Mouse (Mus musculus) layer of hippocampus, adult 9-11 months (tissue): ENCODE results near the gene Tbata.

Source experiments
- DNase-seq: peaks from one replicate; pipeline ENCODE4 v3.0.0; 2022

Gene Tbata

DNA sequence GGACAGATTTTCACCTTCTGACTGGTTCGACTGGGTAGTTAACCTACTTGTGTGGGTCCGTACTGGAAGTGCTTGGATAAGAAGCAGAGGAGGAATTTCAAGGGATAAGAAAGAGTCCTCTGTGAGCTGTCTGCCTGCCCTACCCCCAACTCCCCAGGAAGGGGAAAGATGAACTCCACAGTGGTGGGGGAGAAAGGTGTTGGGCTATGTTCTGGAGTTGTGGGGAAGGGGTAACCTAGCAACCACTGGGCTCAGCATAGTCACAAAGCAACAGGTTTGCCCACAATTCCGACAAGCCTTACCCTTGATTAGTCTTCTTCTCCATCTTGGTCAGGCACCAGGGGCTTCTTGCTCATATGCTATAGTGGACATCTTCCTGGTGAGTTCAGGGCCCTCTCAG lies at the start of gene Tbata:
Tbata (plus strand) TSS at position 301 of the 400 bp plus-strand sequence.
- DNase-seq, result no peak

GRCm38 (mm10) chr10:61123276-61123913 lies 48.4 kb upstream of the Tbata start:
- DNase-seq, result no peak

- no peak for DNase-seq
Observed at GRCm38 (mm10) chr10:61124462-61124861, 47.3 kb upstream of the Tbata start.

- no peak for DNase-seq
Observed at GRCm38 (mm10) chr10:61128701-61129365, 42.9 kb upstream of the Tbata start.

GRCm38 (mm10) chr10:61130959-61131358 lies 40.8 kb upstream of the Tbata start:
- DNase-seq, result no peak

DNA sequence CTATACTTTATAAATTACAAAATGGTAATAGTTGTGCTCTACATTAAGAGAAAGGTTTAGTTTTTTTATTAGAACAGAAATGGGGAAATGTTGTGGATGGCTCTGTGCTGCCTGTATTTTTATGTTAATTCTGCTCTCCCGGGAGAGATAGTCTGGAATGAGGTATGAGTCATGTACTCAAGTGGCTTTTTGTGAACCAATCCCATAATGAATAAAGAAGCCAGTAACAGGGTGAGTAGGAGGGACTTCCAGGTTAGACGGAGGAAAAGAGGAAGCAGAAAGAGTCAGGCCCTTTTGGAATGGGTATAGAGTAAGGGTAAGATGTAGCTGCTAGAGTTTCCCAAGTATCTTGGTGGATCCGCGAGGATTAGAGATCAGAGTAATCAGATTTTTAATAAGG lies 37.7 kb upstream of the Tbata start:
- no peak for DNase-seq

DNA sequence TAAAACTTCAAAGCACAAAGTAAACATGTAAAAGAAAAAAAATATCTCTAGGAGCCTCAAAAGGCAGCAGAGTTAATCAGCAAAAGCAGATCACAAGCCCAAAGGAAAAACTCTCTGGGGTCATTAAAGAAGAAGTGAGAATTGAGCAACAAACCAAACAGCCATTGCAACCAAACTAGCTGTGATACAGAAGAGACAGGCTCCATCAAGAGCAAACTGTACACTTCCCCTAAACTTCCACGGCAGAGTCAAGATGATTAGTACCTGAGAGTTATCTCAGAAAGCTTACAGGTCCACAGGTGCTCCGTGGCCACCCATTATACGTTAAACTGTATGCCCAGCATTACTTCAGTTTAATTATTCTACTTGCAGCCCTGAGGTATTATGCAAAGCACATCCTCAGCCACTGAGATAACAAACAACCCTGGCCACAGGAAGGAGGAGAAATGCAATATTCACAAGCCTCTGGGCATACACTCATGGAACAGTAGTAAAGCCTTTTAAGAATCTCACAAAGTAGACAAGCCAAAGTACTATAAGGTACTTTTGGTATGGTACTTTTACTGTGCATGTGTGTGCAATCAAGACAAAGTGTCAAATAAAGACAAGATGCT lies 36.4 kb upstream of the Tbata start:
- DNase-seq, result no peak

DNA sequence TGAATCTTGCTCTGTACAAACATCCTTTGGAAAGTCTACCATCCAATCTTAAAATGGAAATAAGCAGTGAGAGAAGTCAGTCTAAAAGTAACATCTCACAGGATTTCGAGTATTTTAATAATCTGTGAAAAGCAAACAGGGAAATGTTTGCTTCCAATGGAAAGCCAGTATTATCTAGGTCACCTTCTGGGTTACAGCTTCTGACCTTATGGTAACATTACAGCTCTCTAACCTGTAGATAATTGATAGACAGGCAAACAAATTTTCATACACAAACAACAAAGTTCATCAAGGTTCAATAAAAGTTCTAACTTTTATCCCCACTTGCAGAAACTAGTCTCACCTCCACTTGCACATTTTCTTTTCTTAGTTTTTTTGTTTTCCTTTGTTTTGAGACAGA lies 34.2 kb upstream of the Tbata start:
- DNase-seq, result no peak

- no peak for DNase-seq
Observed at GRCm38 (mm10) chr10:61143343-61143742, 28.4 kb upstream of the Tbata start.

- DNase-seq, result no peak
Observed at GRCm38 (mm10) chr10:61145766-61146118, 26.0 kb upstream of the Tbata start.

GRCm38 (mm10) chr10:61146119-61146806 lies 25.5 kb upstream of the Tbata start:
- DNase-seq, result peak; percentile 46

GRCm38 (mm10) chr10:61146807-61147156 lies 25.0 kb upstream of the Tbata start:
- no peak for DNase-seq

DNA sequence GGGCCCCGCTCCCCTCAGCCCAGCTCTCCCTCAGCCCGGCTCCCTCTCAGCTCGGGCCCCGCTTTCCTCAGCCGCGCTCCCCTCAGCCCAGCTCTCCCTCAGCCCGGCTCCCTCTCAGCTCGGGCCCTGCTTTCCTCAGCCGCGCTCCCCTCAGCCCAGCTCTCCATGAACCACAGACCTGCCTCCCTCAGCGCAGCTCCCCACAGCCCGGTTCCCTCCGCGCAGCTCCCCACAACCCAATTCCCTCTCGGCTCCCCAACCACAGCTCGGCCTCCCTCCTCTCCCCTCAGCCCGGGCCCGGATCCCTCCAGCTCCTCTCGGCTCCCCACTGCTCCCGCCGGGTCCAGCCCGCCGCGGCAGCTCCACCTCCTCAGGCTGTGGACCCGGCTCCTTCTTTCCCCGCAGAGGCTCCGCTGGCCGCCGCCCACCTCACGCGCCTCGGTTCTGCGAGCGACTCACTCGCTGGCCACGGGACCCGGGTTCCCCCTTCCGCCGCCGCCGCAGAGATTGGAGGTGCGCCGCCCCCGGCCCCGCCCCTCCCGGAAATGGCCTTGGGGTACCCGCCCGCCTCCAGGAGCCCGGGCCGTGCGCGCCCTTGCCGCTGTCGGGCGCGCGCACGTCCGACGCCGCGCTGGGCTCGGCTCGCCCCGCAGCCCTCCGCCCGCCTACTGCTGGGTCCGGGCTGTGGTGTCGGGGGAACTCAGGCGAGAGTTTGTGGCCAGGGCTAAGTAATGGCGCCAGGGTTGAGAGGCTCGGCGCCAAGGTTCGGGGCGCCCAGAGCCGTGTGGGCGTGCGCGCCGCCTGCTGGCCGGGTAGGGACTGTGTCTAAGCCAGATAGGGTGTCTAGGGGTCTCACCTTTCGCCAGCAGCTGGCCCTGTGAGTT lies 24.4 kb upstream of the Tbata start, which contains the start of gene Sgpl1:
Sgpl1 (minus strand) TSS at position 547 of the 884 bp plus-strand sequence.
- DNase-seq, result peak; percentile 89

- no peak for DNase-seq
Observed at GRCm38 (mm10) chr10:61149476-61149875, 22.3 kb upstream of the Tbata start.

DNA sequence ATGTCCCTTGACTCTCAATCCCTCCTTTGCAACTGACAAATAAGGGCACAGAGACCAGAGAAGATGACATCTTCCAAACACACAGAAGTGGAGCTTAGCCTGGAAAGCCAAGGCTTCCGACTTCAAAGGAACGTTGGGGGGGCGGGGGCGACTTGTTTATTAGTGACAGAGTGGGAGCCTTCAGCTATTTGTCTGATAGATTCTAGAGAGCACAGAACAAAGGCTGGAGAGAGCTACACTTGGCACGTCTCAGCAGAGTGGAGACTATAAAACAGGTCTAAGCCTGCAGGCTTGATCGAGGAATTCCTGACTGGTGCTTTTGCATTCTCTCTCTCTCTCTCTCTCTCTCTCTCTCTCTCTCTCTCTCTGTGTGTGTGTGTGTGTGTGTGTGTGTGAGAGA lies 21.1 kb upstream of the Tbata start:
- no peak for DNase-seq

DNA sequence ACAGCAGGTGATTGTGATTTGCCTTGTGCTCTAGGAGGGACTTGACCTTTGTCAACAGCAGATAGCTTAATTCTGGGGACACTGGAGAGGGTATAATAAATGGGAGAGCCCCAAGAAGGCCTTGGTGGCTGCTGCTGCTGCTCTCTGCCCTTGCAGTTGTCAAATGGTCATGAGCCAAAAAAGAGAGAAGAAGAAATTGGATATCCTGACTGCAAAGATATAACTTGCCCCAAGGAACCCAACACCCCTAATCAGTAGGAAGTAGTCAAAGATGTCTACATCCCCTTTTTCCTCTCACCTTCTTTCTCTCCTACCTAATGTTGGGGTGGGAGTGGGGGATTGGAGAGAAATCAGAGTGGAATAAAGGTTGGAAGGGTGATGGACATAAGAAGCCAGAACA lies 19.6 kb upstream of the Tbata start:
- DNase-seq, result no peak

DNA sequence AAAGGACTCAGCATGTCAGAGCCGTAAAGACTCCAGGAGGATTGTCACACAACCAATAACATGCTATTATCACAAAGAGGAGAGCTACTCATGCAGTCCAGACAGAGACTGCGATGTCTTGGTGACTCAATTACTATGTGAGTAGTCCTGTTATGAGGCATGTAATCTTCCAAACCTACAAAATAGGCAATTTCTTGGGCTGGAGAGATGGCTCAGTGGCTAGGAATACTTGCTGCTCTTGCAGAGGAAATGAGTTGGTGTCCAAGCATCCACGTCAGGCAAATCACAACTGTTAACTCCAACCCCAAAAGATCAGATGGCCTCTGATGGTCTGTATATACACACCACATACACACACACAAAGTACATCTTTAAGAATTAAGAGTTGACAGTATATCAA lies 16.1 kb upstream of the Tbata start:
- DNase-seq, result no peak

- no peak for DNase-seq
Observed at GRCm38 (mm10) chr10:61156453-61156852, 15.3 kb upstream of the Tbata start.

GRCm38 (mm10) chr10:61158594-61158993 lies 13.2 kb upstream of the Tbata start:
- no peak for DNase-seq

DNA sequence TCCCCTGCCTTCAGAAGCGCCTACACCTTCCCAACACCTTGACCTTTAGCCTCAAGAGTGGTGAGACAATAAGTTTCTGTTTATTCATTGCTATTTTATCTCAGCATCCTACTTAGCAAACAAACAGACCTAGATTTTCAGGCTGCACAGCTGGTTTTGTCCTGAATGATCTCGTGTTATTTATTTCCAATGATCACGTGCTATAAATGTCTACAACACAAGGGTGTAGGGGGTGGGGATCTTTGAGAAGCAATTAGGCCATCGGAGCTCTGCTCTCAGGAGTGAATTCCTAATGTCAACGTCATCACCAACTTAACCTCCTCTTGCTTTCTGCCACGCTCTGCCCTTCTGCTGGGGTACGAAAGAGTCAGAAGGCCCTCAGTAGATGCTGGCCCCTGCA lies 11.7 kb upstream of the Tbata start:
- no peak for DNase-seq

GRCm38 (mm10) chr10:61160671-61161070 lies 11.1 kb upstream of the Tbata start:
- no peak for DNase-seq

GRCm38 (mm10) chr10:61162366-61162765 lies 9.4 kb upstream of the Tbata start:
- DNase-seq, result no peak
